Mouse (Mus musculus): ENCODE data around the gene Gm15737. TPM values are rescaled to one million over a fixed set of nuclear protein-coding genes. Genes with fewer than 3 reads are reported as not detected.

Gm15737 gene
- total RNA-seq, 2 experiments from 2014 or later = not detected

DNA sequence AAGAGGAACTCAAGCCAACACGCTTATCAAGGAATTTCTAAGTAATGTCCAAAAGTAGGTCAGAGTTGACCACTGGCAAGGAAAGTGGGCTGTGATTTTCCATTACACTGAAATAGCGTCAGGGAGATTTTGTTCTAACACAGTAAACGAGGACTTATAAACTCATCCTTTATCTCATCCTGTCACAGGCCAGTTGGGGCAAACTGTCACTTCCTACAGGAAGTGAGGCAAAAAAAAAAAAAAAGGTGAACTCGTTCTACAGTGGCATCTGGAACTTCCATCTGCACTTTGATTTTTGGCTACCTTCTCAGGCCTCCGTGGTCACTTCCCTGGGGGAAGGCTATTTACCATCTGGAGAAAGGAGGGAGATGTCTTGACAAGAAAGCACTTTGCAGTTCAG lies 5.7 kb downstream of the Gm15737 start:
- no peak for DNase-seq (ENCODE audit: low spot score in 2 of 2)

- no peak for DNase-seq (ENCODE audit: low spot score in 2 of 2)
These were observed 6.2 kb downstream of the Gm15737 start for GRCm38 (mm10) chr6:92875340-92875739.

- no peak for DNase-seq (ENCODE audit: low spot score in 2 of 2)
These were observed 7.0 kb downstream of the Gm15737 start for GRCm38 (mm10) chr6:92876121-92876520.

DNA sequence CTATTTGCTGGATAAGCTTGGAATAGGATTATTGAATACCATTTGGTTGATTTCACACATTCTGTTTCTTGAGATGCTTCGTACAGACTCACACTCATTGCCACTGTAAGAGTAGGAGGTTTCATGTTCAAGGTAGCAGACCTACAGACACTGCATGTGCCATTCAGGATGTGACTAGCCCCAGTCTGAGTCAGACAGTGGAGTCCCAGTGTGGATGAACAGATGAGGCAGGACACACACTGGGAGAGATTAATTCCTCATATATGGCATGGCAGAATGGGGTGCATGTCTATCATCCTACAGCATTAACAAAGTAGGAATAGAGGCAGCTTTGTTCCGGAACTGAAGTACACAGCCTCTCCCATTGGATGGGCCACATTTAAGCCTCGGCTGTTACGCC lies 8.1 kb downstream of the Gm15737 start:
- no peak for DNase-seq (ENCODE audit: low spot score in 2 of 2)

DNA sequence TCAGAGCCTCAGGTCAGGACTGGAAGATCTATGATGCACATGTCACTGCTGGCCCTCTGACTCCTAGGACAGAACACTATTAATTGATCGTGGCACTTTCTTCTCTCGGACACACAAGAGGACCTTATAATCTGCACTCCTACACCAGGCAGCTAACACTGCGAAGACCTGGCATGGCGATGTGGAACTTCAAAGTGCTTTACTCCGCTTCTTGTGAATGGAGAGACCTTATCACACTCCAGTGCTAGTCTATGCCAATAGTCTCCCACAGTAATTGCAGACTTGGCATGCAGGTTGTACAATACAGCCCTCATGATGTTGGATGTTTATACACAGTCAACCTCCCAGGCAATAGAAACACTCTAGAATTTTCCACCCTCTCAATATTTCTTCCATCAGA lies 9.6 kb downstream of the Gm15737 start:
- DNase-seq (ENCODE audit: low spot score in 2 of 2) = no peak

DNA sequence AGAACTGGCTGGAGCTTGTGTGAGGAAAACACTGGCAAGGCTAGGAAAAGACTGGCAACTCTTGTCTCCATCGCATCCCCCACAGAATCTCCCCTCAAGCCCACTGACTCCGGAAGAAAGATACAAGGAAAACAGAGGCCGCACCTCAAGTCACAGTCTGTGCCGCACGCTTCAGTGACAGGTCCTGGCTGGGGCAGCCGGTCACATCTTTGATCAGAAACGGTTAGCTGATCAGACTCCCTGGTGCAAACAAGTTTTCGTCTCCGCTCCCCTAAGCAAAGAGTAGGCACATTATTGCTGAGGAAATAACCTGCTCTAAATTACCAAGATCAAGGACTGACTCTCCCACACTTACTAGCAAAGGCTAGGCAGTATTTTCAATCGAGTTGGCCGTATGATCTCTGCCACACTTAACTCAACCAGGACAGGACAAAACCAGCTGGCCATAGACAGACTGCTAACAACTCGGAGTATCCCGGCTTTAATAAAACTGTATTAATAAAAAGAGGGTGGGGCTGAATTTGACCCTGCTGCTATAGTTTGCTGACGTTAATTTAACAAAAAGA lies 10.6 kb downstream of the Gm15737 start:
- no peak for DNase-seq (ENCODE audit: low spot score in 2 of 2)

DNA sequence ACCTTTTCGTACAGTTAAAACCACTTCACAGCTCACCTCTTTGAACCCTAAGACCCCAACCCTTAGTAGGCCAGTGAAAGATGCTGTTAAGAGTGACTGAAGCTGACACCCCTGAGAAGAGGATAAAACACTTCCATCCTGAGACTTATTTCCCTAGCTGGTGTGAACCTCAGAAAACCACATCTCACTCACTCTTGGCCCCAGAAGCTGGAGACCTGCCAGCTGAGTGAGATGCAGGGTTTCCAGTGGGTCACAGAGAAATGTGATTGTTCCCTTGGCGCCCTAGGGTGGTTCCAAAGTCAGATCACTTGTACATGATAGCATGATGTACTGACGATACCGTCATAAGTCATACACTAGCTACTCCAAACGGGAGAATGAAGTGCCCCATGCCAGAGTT lies 13.3 kb downstream of the Gm15737 start:
- DNase-seq (ENCODE audit: low spot score in 2 of 2) = no peak

DNA sequence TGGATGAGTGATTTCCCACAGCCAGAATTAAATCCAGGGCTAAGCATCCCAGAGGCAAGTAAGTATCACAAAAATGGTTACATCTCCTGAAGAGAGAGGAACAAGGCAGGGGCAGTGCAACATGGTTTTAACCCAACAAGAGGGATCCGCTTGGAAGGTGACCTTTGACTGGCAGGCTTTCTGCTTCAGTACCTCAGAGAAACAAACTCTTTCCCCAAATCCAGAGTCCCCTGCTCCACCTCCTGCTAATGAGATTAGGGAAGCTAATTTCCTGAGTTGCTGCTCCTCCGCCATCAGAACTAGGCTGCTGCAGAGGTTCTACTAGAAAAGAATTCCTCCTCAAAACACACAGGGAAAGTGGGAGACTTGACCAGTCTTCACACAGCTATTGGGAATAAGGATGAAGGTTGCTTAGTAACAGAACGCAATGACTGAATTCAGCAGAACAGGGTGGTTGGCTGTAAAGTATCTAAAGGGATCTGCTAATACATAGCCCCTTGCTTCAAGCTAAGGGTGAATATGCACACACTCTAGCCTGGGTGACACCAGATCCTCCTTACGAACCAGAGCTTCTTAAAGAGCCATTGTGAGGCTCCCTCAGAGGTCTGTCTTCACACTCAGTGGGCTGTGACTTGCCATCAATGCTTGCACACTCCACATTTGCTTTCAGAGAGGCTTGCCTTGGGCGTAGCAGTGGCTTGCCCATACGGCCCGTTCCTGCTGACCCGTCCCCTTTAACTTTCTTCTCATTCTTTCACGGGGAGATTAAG lies 14.2 kb downstream of the Gm15737 start:
- DNase-seq (ENCODE audit: low spot score in 2 of 2) = no peak

- no peak for DNase-seq (ENCODE audit: low spot score in 2 of 2)
These were observed 22.4 kb downstream of the Gm15737 start for GRCm38 (mm10) chr6:92891535-92891934.

- DNase-seq (ENCODE audit: low spot score in 2 of 2) = no peak
These were observed 34.9 kb downstream of the Gm15737 start for GRCm38 (mm10) chr6:92904037-92904436.

- DNase-seq (ENCODE audit: low spot score in 2 of 2) = no peak
These were observed 35.3 kb downstream of the Gm15737 start for GRCm38 (mm10) chr6:92904491-92904890.

- DNase-seq (ENCODE audit: low spot score in 2 of 2) = no peak
These were observed 36.8 kb downstream of the Gm15737 start for GRCm38 (mm10) chr6:92905922-92906321.

- no peak for DNase-seq (ENCODE audit: low spot score in 2 of 2)
These were observed 40.2 kb downstream of the Gm15737 start for GRCm38 (mm10) chr6:92909361-92909760.

GRCm38 (mm10) chr6:92910611-92911010 lies 41.5 kb downstream of the Gm15737 start:
- DNase-seq (ENCODE audit: low spot score in 2 of 2) = no peak

DNA sequence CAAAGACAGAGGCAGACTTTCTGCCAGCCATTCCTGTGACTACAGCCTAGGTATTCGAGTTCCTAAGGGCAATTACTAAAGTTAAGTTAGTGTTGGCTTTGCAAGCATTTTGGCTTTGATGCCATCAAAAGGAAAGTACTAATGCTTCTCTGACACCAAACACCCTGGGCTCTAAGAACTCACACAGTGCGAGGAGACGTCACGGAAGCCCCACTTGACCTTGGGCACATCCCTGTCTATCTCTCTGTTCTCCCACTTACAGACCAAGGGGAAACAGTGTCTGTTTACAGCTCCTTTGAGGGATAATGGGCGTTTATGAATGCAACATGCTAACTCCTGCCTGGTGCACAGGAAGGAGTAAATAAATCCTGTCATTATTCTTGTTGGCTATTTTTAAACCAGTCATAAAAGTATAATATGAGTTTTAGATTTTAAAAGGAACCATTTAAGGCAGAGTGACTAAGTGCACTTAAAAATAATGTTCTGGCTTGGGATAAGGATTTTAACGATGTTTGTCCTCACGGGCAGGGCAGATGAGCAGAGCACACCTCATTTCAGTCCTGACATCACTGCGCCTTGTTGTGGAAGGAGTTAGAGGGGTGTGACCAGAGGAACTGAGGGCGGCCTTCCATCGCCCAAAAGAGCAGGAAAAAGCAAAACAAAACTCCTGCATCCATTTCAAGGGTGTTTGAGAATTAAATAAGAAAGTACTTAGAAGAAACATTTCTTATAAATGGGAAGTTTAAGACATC lies 52.0 kb downstream of the Gm15737 start:
- DNase-seq (ENCODE audit: low spot score in 2 of 2) = no peak

DNA sequence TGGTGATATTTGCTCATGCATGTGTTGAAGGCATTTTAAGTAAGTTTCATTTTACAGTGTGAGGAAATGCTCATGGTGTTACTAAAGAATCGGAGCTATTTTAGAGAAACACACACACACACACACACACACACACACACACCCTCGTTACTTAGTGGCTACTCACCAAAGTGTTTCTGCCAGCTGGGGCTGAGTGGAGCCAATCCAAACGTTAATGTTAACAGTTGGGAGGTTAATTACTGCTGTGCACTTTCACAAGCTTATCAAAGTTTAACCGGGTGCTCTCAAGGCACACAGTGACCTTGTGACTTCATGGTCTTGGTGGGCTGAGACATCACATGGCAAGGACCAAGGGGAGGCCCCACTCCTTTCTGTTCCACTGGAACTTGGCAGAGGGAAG lies 52.7 kb downstream of the Gm15737 start:
- no peak for DNase-seq (ENCODE audit: low spot score in 2 of 2)

- DNase-seq (ENCODE audit: low spot score in 2 of 2) = no peak
These were observed 55.4 kb downstream of the Gm15737 start for GRCm38 (mm10) chr6:92924536-92924935.

DNA sequence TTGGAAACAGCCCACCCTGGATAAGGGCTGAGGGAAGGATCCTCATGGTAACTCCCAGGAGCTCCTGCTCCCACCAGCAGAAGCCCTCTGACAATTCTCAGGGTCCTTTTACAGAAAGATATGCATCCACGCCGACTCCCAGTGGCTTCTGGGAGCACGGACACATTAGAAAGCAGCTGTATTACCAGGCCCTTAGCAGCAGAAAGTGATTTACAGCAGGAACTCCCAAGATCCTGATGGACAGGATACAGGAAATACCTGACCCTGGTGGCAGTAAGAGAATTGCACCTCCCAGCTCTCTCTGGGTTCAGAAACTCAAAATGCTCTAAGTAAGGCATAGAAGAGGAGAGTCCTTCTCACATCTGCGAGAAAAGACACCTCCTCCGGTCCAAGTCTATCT lies 59.1 kb downstream of the Gm15737 start:
- no peak for DNase-seq (ENCODE audit: low spot score in 2 of 2)

Data from left cerebral cortex, adult 18-20 months (tissue).